Mouse (Mus musculus) urinary bladder, adult 18-20 months (tissue): ENCODE measurements at regions not wholly inside any gene's neighbourhood (a gene's known extent, or its start where the extent isn't known, plus 50 kb on each side); places are given as distances from the start of the nearest gene placed in this dataset.
A peak's percentile ranks its signal among the peaks of the same experiment; 100 is the strongest.

Source experiments
- DNase-seq, 2 experiments: peaks; one replicate each; pipeline ENCODE4 v3.0.0; 2022; ENCODE audit warnings: low spot score in 2 of 2, mixed read lengths in 2 of 2

DNA sequence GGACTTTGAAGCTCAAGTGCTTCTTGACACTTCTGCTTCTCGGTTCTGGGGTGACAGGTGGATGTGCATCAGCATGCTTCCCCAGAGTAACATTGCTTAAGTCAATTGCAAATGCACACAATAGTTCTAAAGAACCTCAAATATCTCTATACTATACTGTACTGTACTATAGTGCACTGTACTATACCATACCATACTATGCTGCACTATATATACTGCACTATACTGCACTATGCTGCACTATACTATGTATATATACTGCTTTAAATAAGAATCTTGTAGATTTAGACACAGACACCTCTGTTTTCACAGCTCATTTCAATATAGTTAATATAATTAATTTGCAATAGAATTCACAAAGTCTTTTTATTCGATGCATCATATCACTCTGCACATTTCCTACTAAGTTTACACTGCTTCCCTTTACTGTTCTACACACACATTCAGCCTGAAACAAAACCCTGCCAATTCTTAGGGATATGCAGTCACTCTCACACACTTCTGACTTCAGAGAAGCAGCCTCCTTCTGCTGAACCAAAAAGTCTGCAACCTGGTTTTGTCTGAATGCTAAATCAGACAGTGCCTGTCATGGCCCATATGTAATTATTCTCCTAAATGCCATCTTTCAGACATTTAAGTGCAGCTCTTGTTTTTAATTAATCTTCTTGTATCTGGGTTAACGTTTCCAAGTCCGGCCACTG is 570.8 kb upstream of the Map3k7 start:
- DNase-seq = no peak

- DNase-seq = no peak
Observed at GRCm38 (mm10) chr4:31395538-31395937, 568.4 kb upstream of the Map3k7 start.

DNA sequence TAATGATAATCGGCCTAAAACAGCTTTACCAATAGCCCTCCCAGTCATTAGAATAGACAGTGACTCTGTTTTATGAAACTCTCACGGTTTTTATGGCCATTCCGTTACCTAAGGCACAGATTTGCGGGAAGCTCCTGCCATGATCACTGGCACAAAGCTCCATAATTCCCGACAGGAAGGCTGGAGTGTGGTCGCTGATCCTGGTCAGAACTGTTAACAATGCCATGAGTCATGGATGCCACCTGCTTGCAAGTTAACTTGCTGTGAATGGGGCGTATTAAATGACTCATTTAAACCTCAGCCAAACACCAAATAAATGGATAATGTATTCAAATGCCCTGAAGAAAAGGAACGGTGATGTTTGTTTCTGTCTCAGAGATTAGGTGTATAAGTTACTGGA is 559.9 kb upstream of the Map3k7 start:
- DNase-seq = no peak

DNA sequence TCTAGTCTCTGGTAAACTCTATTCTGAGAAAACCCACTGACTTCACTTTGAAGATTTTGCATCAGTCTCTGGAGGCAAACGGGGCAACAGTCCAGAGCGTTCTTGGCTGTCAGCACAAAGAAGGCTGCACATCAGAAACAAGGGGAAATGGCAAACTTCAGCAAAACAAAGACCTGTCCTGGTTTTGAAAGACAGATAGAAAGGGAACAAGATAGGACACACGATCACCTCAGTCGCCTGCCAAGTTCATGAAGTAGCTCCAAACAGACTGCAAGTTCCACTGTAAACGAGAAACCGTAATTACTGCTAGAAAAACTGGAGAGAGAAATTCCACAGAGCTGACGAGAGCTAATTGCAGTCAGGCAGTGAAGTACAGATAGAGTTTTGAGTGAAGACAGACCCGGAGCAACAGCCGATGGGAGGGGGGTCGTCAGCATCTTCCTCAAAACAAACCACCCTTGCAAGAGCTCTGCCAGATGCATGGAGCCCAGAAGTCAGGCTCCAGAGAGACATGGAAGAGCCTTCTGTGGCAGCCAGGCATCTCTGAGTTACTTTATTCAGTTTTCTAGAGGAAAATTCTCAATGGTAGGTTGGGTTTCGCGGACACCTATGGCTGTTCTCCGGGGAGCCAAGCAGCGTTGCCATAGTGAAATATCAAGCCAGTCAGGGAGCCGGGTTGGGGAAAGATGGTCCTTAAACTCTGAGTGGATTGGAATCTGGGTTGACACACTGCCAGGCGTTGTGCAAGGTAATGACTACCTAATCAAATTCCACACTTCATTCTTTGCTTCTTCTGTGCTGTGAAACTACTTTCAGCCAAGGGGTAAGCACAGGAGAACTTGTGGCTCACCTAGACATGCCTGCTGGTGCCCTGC is 558.8 kb upstream of the Map3k7 start:
- no peak for DNase-seq

DNA sequence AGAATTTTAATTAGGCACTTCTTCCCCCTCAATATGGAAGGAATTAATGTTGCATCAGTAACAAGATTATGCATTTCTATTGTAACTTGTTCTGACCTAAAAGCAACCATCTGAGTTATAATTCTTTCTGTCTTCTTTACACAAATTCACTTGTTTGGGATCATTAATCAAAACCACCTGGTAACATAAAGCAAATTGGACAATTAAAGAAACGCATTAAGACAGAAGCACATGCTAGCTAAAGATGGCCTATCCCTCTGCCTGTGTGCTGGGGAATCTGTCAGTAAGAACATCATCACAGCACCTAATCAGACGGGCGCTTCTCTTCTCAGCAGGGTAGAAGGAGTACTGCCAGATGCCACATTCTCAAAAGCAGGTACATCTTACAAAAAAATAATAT is 553.7 kb upstream of the Map3k7 start:
- no peak for DNase-seq

- DNase-seq = no peak
Observed at GRCm38 (mm10) chr4:31411770-31412525, 551.9 kb upstream of the Map3k7 start.

GRCm38 (mm10) chr4:31417161-31417560 is 546.7 kb upstream of the Map3k7 start:
- DNase-seq = no peak

DNA sequence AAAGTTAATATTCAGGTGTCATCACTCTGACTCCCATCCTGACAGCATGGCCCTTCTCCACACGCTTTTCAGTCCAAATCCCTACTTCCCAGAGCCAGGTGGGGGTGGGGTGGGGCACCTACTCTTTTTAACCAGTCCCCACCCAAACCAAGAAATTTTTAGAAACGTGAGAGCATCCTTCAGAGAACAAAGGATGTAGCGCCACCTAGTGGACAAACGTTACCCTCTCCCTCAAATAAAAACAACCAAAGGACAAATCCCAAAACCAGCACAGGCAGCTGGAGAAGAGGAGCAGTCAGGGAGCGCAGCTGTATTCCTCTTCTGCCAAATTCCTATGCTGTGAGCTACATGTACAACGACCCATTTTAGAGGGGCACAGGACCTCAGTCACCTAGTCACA is 544.7 kb upstream of the Map3k7 start:
- peak in 1 of 2 experiments; percentile 14 for DNase-seq

GRCm38 (mm10) chr4:31420167-31420566 is 543.7 kb upstream of the Map3k7 start:
- DNase-seq = no peak

DNA sequence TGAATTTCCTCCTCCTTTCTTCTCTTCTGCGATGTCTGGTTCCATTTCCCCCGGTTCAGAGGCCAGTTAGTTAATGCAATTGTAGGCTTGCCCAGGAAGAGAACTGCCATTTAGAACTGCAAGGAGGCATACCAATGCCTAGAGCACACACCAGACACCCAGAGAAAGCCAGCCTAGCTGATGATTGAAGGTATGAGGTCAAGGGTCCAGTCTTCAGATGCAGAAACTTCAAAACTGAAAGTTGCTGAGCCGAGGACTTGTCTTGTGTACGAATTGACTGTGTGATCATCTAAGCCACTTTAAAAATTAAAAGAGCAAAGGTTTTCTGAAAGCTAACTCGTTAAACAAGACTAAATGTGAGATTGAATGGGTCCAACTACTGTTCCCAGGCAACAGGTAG is 542.5 kb upstream of the Map3k7 start:
- no peak for DNase-seq

DNA sequence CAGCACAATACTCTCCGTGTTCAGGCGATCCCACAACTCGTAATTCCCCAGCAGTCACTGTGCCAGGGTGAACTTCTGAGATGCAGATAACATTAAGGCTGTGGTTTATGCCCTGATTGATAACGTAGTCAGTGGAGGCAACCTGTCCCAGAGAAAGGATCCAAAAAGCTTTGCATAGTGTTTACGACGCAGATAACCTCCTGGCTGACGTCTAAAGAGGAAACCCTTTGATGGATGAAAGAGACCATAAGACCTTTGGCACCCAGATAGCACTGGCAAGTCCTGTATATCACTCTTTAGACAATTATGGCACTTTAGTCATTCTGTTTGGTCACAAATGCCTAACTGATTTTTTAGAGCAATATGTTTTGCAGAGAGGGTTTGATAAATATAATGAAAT is 538.8 kb upstream of the Map3k7 start:
- no peak for DNase-seq

DNA sequence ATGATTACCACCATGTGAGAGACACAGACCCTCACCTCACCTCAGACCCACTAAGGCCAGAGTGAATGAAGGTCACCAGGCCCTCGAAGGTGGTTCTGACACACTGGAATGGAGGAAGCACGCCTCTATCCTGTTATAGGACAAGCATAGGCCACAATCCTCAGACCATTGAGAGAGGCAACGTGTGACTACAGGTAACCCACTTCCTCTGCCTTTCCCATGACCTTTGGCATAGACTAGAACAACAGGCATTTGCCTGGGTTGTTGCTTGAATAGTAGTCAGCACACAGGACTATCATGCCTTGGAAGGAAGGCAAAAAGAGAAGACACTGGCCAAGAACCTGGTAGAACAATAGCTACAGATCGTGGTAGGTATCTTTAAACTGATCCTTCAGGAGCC is 538.2 kb upstream of the Map3k7 start:
- DNase-seq = no peak

DNA sequence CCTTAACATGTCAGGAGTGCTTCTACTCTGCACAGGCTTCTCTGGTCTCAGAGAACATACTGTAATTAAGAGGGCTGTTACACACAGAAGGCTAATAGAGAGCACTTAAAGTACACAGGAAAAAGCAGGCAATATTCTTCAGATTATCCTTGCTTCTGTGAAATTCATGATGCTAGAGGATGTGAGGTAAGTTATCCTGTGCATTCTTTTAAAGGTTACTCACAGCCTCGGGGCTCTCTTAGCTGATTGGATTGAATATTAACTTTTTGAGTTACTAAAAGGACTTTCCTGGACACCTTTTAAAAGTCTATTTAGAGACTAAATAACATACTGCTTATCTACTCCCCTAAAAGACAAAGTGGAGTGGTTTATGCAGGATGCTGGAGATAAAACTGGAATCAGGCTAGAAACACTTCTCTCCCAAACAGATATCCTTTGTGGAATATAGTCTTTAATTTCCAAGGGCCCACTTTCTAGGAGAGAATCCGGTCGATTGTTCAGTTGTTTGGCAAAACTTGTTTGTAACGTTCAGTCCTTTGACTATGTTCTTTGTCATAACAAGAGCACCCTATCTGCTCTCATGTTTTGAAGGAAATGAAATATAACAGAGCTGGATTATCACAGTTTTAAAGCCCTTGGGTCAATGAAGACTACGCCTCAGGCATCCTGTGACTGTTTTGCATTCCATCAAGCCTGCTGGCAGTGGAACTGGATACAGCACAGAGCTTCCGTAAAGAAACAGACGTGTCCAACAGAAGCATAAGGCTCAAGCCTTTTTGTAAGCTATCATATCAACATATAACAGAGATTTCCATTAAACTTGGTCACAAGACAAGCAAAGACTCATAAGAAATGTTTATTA is 537.5 kb upstream of the Map3k7 start:
- no peak for DNase-seq

DNA sequence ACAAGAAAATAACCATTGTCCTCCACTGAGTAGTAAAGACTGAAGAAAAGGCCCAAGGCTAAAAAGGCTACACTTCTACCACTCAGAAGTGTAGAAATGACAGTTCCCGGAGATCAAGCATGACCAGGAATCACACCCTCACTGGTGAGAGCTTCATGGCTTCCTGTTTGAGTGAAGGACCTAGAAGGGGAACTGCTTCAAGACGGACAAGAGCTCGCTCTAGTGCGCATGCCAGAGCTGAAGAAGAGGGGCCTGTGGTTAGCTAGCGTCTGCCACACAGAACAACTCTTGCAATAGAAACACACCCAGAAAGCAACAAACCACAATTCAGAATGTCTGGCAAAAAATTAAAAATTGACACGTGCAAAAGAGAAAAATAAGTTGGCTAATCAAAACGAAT is 530.0 kb upstream of the Map3k7 start:
- no peak for DNase-seq

DNA sequence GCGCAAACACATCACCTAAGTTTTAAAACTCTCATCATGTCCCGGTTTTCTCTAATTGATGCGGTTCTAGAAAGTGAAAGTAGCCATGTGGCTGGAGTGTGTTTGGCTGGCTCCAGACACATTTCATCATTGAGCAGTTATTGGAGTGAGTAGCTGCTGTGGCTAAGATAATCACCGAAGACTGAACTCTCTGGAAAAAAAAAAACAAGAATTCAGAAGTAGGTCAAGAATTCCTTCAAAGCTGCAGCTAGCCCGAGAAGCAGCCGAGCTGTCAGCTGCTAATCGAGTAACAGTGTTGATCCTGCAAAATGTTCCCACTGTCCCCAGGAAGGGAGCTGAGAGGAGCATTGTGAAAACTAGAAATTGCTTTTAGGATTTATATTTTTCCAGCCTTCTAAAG is 509.0 kb upstream of the Map3k7 start:
- no peak for DNase-seq

DNA sequence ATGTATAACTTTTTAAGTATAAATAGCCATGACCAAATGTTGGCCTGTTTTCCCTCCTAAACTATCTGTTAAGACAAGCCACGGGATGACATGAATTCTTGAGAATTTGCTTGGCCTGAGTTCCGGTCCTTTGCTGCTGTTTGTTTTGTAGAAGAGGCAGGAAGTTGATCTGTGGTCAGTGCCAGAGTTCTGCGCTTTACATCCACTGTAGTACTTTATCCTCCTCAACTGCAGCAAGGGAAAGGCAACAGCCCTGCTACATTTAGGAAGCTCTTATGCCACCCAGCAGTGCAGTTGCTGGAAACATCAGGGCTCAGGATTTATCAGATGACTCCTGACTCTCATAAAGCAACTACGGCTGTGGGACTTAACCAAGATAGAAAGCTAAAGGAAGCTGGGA is 508.4 kb upstream of the Map3k7 start:
- peak in 1 of 2 experiments; percentile 14 for DNase-seq

DNA sequence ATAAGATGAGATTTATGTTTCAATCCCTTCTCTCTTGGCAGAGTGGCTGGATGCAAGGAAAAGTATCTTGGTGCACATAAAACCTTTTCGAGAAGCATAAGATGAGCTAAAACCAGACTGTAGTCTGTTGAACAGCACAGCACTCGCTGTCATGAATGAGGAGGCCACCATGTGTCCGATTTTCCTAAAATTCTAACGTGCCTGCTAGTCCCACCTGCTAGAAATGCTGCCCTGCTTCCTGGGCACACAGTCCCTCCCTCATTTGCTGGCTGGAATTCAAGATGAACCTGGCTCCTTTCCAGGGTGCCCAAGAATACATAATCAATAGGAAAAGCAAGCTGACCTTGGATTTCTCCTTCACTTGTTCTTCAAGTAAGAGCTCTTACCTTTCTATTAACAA is 501.4 kb upstream of the Map3k7 start:
- no peak for DNase-seq

DNA sequence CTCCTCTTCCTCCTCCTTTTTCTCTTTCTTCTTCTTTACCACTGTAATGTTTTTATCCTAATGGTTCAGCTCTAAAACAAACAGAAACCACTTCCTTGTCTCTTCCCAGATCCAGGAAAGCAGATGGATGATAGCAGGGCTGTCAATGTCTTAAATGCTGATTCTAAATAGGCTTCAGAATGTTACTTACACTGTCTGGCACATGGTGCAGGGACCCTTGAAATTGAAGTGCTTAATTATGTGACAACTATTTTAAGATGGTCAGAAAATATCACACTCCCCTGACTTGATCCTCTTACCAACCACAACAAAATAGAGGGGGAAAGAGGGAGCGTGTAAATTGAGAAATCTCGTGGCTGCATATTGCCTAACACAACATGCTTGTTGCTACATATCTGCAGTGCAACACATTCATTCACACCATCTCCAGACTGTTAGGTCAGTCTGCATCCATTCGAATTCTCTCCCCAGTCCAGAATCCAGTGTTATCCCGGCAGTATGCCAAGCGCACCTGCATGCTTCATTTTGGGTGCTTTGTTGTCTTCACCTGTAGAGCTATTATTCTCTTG is 500.7 kb upstream of the Map3k7 start:
- no peak for DNase-seq

- no peak for DNase-seq
Observed at GRCm38 (mm10) chr4:31468306-31468705, 495.6 kb upstream of the Map3k7 start.

GRCm38 (mm10) chr4:31469803-31470202 is 494.1 kb upstream of the Map3k7 start:
- no peak for DNase-seq

DNA sequence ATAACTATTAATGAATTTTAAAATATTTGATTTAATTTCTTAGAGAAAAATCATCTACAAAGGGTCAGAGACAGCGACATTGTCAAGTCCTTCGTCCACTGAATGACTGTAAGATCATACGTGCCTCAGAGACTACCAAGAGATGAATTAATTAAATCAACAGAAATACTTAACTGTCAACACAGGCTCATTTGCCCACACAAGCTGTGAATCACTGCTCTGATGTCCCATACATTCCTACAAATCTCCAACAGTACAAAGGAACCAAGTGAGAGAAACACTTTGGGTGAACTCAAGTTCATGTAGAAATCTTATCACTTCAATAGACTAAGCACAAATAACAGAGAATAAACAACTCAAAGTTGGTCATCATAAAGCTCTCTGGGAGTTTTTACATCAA is 471.4 kb upstream of the Map3k7 start:
- no peak for DNase-seq
